ENCODE assay signal across 8 mouse cellular contexts in the genomic region with DNA sequence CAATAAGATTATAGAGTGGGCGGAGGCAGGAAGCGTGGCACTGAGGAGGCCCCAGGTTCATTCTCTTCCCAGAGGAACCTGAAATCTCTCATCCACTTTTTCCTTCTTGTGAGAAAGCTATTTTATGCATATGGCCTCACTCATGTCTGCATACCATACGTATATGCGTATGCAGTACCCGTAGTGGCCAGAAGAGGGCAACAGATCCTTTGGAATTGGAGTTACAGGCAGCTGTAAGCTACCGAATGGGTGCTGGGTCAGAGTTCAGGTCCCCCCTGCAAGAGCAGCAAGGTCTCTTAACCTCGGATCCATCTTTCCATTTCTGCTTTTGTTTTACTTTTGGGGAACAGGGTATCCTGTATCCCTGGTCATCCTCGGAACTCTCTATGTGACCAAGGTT. TPM values are rescaled to one million over a fixed set of nuclear protein-coding genes. Genes with fewer than 3 reads are reported as not detected.
DNase-seq lines count a peak whose midpoint lies in the region; ATAC-seq and TF ChIP-seq lines count a peak whose summit lies in the region.

No protein-coding gene starts in this region.

- H3K4me3 ChIP-seq in intestine, embryonic 14.5 days (ENCODE audit: low read depth, low read length) = no peak overlapping the region
- H3K4me3 ChIP-seq in intestine, embryonic 15.5 days (replicated peaks) = no peak overlapping the region
- no peak overlapping the region for H3K4me3 ChIP-seq in C2C12 (ENCODE audit: insufficient read depth, poor library complexity, severe bottlenecking)
- no peak overlapping the region for H3K4me3 ChIP-seq in limb, embryonic 11.5 days (ENCODE audit: low read depth, low read length)

- H3K79me2 ChIP-seq in C2C12 (ENCODE audit: control insufficient read depth, insufficient read depth) = no peaks in the 10 kb centered on the region

- ATAC-seq in intestine, embryonic 14.5 days (replicated peaks; ENCODE audit: low FRiP score, low TSS enrichment, low read depth) = no peak
- ATAC-seq in intestine, embryonic 15.5 days = no peak
- no peak for ATAC-seq in limb, embryonic 11.5 days (ENCODE audit: insufficient number of reproducible peaks, low FRiP score, low TSS enrichment, low read depth)

- TF ChIP-seq CTCF in C2C12 (IDR thresholded peaks at IDR 0.05; ENCODE audit: control insufficient read depth, insufficient read depth, insufficient read length) = peak; percentile 39

- no peaks in the 10 kb centered on the region for H3K36me3 ChIP-seq in intestine, embryonic 14.5 days (ENCODE audit: control insufficient read depth, insufficient read depth, low read length)
- no peaks in the 10 kb centered on the region for H3K36me3 ChIP-seq in intestine, embryonic 15.5 days
- no peaks in the 10 kb centered on the region for H3K36me3 ChIP-seq in C2C12 (ENCODE audit: control insufficient read depth, insufficient read depth)
- H3K36me3 ChIP-seq in limb, embryonic 11.5 days (ENCODE audit: control insufficient read depth, insufficient read depth, low read length) = no peaks in the 10 kb centered on the region

- no peak overlapping the region for H3K4me2 ChIP-seq in intestine, embryonic 14.5 days (ENCODE audit: low read length)
- no peak overlapping the region for H3K4me2 ChIP-seq in intestine, embryonic 15.5 days (replicated peaks)
- H3K4me2 ChIP-seq in limb, embryonic 11.5 days (ENCODE audit: low read depth, severe bottlenecking) = no peak overlapping the region

- 76% methylated on average over 8 of the region's 8 CpGs for WGBS in intestine, embryonic 14.5 days
- WGBS in intestine, embryonic 15.5 days = 77% methylated on average over 8 of the region's 8 CpGs
- 75% methylated on average over 8 of the region's 8 CpGs for WGBS in limb, embryonic 11.5 days

- H3ac ChIP-seq in C2C12 (ENCODE audit: control insufficient read depth, insufficient read length, low read depth) = no peak overlapping the region

- H3K27ac ChIP-seq in intestine, embryonic 14.5 days (ENCODE audit: low read depth) = no peak overlapping the region
- no peak overlapping the region for H3K27ac ChIP-seq in intestine, embryonic 15.5 days
- H3K27ac ChIP-seq in limb, embryonic 11.5 days (replicated peaks; ENCODE audit: low read depth, low read length) = no peak overlapping the region

- no peaks in the 10 kb centered on the region for H3K27me3 ChIP-seq in intestine, embryonic 14.5 days (replicated peaks; ENCODE audit: control insufficient read depth, insufficient read depth, low read length)
- no peaks in the 10 kb centered on the region for H3K27me3 ChIP-seq in intestine, embryonic 15.5 days (replicated peaks)
- H3K27me3 ChIP-seq in C2C12 (ENCODE audit: control insufficient read depth, insufficient read depth, insufficient read length) = peaks cover 22% of the 10 kb centered on the region
- H3K27me3 ChIP-seq in limb, embryonic 11.5 days (ENCODE audit: control insufficient read depth, insufficient read depth, low read length) = no peaks in the 10 kb centered on the region

- H3K9ac ChIP-seq in intestine, embryonic 14.5 days (ENCODE audit: low read length) = no peak overlapping the region
- H3K9ac ChIP-seq in intestine, embryonic 15.5 days = no peak overlapping the region
- no peak overlapping the region for H3K9ac ChIP-seq in limb, embryonic 11.5 days (ENCODE audit: low read length)

- 0 out of 2 replicates have a peak, but pooled peaks cover 3% of the 10 kb centered on the region for H3K9me3 ChIP-seq in intestine, embryonic 14.5 days (ENCODE audit: control insufficient read depth, low read length)
- no peaks in the 10 kb centered on the region for H3K9me3 ChIP-seq in intestine, embryonic 15.5 days
- H3K9me3 ChIP-seq in limb, embryonic 11.5 days (ENCODE audit: control insufficient read depth, low read length) = no peaks in the 10 kb centered on the region

- peaks cover 7% of the 10 kb centered on the region; the same call in 1 of the 2 replicates for H3K4me1 ChIP-seq in intestine, embryonic 14.5 days (replicated peaks; ENCODE audit: control insufficient read depth, insufficient read depth, low read length)
- 0 out of 2 replicates have a peak, but pooled peaks cover 7% of the 10 kb centered on the region for H3K4me1 ChIP-seq in intestine, embryonic 15.5 days (replicated peaks)
- H3K4me1 ChIP-seq in limb, embryonic 11.5 days (ENCODE audit: control insufficient read depth, insufficient read depth, low read length) = peaks cover 13% of the 10 kb centered on the region

- H3K79me3 ChIP-seq in C2C12 (ENCODE audit: low read depth) = no peaks in the 10 kb centered on the region

- DNase-seq in intestine, embryonic 14.5 days (ENCODE audit: low spot score) = peak; percentile 74
- DNase-seq in MEL-GATA-1-ER (ENCODE audit: extremely low read depth, low read depth) = peak; percentile 59
- DNase-seq in cerebellum, postnatal 14 days = peak; percentile 63 to 78
- DNase-seq in limb, embryonic 11.5 days (ENCODE audit: low spot score) = peak; percentile 81
- DNase-seq in retina, postnatal 1 day = peak; percentile 71
- DNase-seq in frontal cortex, postnatal 10 days (ENCODE audit: low spot score in 2 of 2) = no peak

TF ChIP-seq in C2C12, 6 proteins besides CTCF, POLR2A, EP300 and RAD21:
- TF ChIP-seq CEBPB (IDR thresholded peaks at IDR 0.05; ENCODE audit: low read depth) (no peak), FOSL1 (IDR thresholded peaks at IDR 0.05; ENCODE audit: insufficient read depth, low read length, poor library complexity, severe bottlenecking) (no peak)
TF ChIP-seq in C2C12: peak in this region for 0.

RNA-seq across cellular contexts. Expression of gene Ccdc167, which starts 45.7 kb away (rescaled TPM):
- polyA plus RNA-seq in intestine, embryonic 14.5 days (2014; fragmentation: Nextera tagmentation; extraction: Ambion mirVana) = 16.3 and 16.4 TPM in 2 replicates
- polyA plus RNA-seq in intestine, embryonic 15.5 days (2015; fragmentation: Nextera tagmentation; extraction: Ambion mirVana) = 12.2 and 14.0 TPM in 2 replicates
- 11.9 TPM for polyA plus RNA-seq in C2C12 (2012; fragmentation: generic; extraction: Trizol)
- 19.2 and 20.0 TPM in 2 replicates for polyA plus RNA-seq in limb, embryonic 11.5 days (2014; fragmentation: Nextera tagmentation; extraction: Ambion mirVana)

Comparison
In these comparisons a context has a peak if more than half of its experiments do, and no peak if none do; other contexts are left out.
1. DNase-seq: peak in intestine, embryonic 14.5 days (single experiment), MEL-GATA-1-ER (single experiment), cerebellum, postnatal 14 days (2 of 2), limb, embryonic 11.5 days (single experiment) and retina, postnatal 1 day (single experiment); none in frontal cortex, postnatal 10 days (0 of 2).